Mouse (Mus musculus) heart, adult 2 months (tissue): ENCODE measurements at regions not wholly inside any gene's neighbourhood (a gene's known extent, or its start where the extent isn't known, plus 50 kb on each side); places are given as distances from the start of the nearest gene placed in this dataset.

Experiments used
- DNase-seq, 2 experiments: peaks; one replicate each; pipeline ENCODE4 v3.0.0; 2021
- H3K27ac ChIP-seq: fragments of 200-600 bp; 2 replicates; pipeline ENCODE4 v1.8.1; 2022
- H3K27me3 ChIP-seq: fragments of 200-500 bp; 2 replicates; pipeline ENCODE4 v1.6.1; 2012; ENCODE audit warnings: mild to moderate bottlenecking, low read length, inconsistent platforms, mixed read lengths; ENCODE audit not compliant: control insufficient read depth, insufficient read depth
- H3K36me3 ChIP-seq: fragments of 200-500 bp; 2 replicates; pipeline ENCODE4 v1.6.1; 2012; ENCODE audit warnings: low read length, inconsistent platforms; ENCODE audit not compliant: control insufficient read depth, insufficient read depth
- H3K4me1 ChIP-seq: fragments of 200-500 bp; 2 replicates; pipeline ENCODE4 v1.6.1; 2011; ENCODE audit warnings: low read length; ENCODE audit not compliant: control insufficient read depth, insufficient read depth
- H3K4me3 ChIP-seq: fragments of 200-600 bp; 2 replicates; pipeline ENCODE4 v1.8.1; 2022
- H3K79me2 ChIP-seq: fragments of 200-500 bp; replicated peaks from 2 replicates; pipeline ENCODE4 v1.6.1; 2012; ENCODE audit warnings: mild to moderate bottlenecking, inconsistent platforms, low read length, moderate library complexity, mixed read lengths; ENCODE audit not compliant: control insufficient read depth, insufficient read depth
- H3K9ac ChIP-seq: fragments of 200-500 bp; 2 replicates; pipeline ENCODE4 v1.6.1; 2012; ENCODE audit warnings: low read depth, mild to moderate bottlenecking, control low read depth, inconsistent platforms, low read length, mixed read lengths
- CTCF ChIP-seq: fragments of 200-600 bp; IDR thresholded peaks from 2 replicates; pipeline ENCODE4 v1.8.1; 2022; ENCODE audit warnings: antibody characterized with exemption, mild to moderate bottlenecking, moderate library complexity
- EP300 ChIP-seq: fragments of 200-500 bp; IDR thresholded peaks from 2 replicates; pipeline ENCODE4 v1.6.1; 2011; ENCODE audit warnings: low read depth, low read length, control low read depth; ENCODE audit not compliant: insufficient read depth
- POLR2A ChIP-seq: fragments of 200-500 bp; IDR thresholded peaks from 2 replicates; pipeline ENCODE4 v1.6.1; 2011; ENCODE audit warnings: mild to moderate bottlenecking, low read depth, low read length, control low read depth; ENCODE audit not compliant: insufficient read depth
- WGBS: fragments of 180-500 bp; shearing (Covaris S2); methylation state at CpG from one replicate; pipeline ENCODE4 v1.1.7; 2018; 5-methylcytosine and 5-hydroxymethylcytosine counted together
- intact Hi-C: fragments of 180-260 bp; cut with DNase I; formaldehyde crosslinking; loops from one replicate; pipeline ENCODE4 v1.15.1; 2025

GRCm38 (mm10) chr1:177591742-177592141 lies 137.9 kb upstream of the 1700016C15Rik start:
- DNase-seq, result no peak
- Histone ChIP-seq H3K36me3 (no peaks in the 10 kb centered on the region), H3K9ac (no peak overlapping the region)

GRCm38 (mm10) chr1:177592337-177592736 lies 137.3 kb upstream of the 1700016C15Rik start:
- Histone ChIP-seq H3K9ac (no peak overlapping the region), H3K27ac (no peak overlapping the region), H3K4me1 (no peaks in the 10 kb centered on the region), H3K79me2 (no peaks in the 10 kb centered on the region), H3K27me3 (no peaks in the 10 kb centered on the region), H3K36me3 (no peaks in the 10 kb centered on the region), H3K4me3 (no peak overlapping the region)
- TF ChIP-seq CTCF (no peak), POLR2A (no peak), EP300 (no peak)
- intact Hi-C loops, result no loop called here
- 80% methylated on average over 9 of the region's 9 CpGs for WGBS
- DNase-seq, result no peak

More at GRCm38 (mm10) chr1:177591742-177592141, 137.9 kb upstream of the 1700016C15Rik start:
- 90% methylated on average over 3 of the region's 3 CpGs for WGBS
- intact Hi-C loops, result no loop called here
- H3K27me3 ChIP-seq, result no peaks in the 10 kb centered on the region
- TF ChIP-seq EP300, result no peak
- no peak for TF ChIP-seq CTCF
- TF ChIP-seq POLR2A, result no peak
- H3K4me3 ChIP-seq, result no peak overlapping the region
- H3K79me2 ChIP-seq, result no peaks in the 10 kb centered on the region
- no peak overlapping the region for H3K27ac ChIP-seq
- H3K4me1 ChIP-seq, result no peaks in the 10 kb centered on the region

- TF ChIP-seq CTCF, result no peak
- TF ChIP-seq POLR2A, result no peak
- TF ChIP-seq EP300, result no peak
- H3K9ac ChIP-seq, result no peak overlapping the region
- H3K36me3 ChIP-seq, result no peaks in the 10 kb centered on the region
- no peaks in the 10 kb centered on the region for H3K4me1 ChIP-seq
- H3K79me2 ChIP-seq, result no peaks in the 10 kb centered on the region
- H3K27ac ChIP-seq, result no peak overlapping the region
- H3K27me3 ChIP-seq, result no peaks in the 10 kb centered on the region
- intact Hi-C loops, result no loop called here
- DNase-seq, result no peak
- no peak overlapping the region for H3K4me3 ChIP-seq
- 88% methylated on average over 13 of the region's 13 CpGs for WGBS
These were observed 135.3 kb upstream of the 1700016C15Rik start for GRCm38 (mm10) chr1:177594341-177594740.

GRCm38 (mm10) chr1:177595326-177595914 lies 134.2 kb upstream of the 1700016C15Rik start:
- no peak for DNase-seq
- Histone ChIP-seq H3K9ac (no peak overlapping the region), H3K4me1 (no peaks in the 10 kb centered on the region), H3K4me3 (no peak overlapping the region), H3K27ac (no peak overlapping the region), H3K27me3 (no peaks in the 10 kb centered on the region), H3K36me3 (no peaks in the 10 kb centered on the region), H3K79me2 (no peaks in the 10 kb centered on the region)
- 72% methylated on average over 7 of the region's 7 CpGs for WGBS
- no peak for TF ChIP-seq POLR2A
- no peak for TF ChIP-seq CTCF
- no peak for TF ChIP-seq EP300
- intact Hi-C loops, result no loop called here

- intact Hi-C loops, result no loop called here
- H3K4me1 ChIP-seq, result no peaks in the 10 kb centered on the region
- no peak overlapping the region for H3K9ac ChIP-seq
- no peaks in the 10 kb centered on the region for H3K27me3 ChIP-seq
- TF ChIP-seq EP300 (no peak), POLR2A (no peak), CTCF (no peak)
- H3K4me3 ChIP-seq, result no peak overlapping the region
- 78% methylated on average over 4 of the region's 4 CpGs for WGBS
- no peaks in the 10 kb centered on the region for H3K36me3 ChIP-seq
- no peaks in the 10 kb centered on the region for H3K79me2 ChIP-seq
- H3K27ac ChIP-seq, result no peak overlapping the region
- no peak for DNase-seq
These were observed 132.6 kb upstream of the 1700016C15Rik start for GRCm38 (mm10) chr1:177597036-177597435.

GRCm38 (mm10) chr1:177605353-177605969 lies 124.2 kb upstream of the 1700016C15Rik start:
- no peaks in the 10 kb centered on the region for H3K27me3 ChIP-seq
- DNase-seq, result no peak
- peaks cover 6% of the 10 kb centered on the region for H3K4me1 ChIP-seq
- H3K36me3 ChIP-seq, result no peaks in the 10 kb centered on the region
- no peak overlapping the region for H3K9ac ChIP-seq
- no peak for TF ChIP-seq EP300
- TF ChIP-seq POLR2A, result no peak
- TF ChIP-seq CTCF, result no peak
- H3K4me3 ChIP-seq, result no peak overlapping the region
- H3K79me2 ChIP-seq, result no peaks in the 10 kb centered on the region
- no peak overlapping the region for H3K27ac ChIP-seq
- intact Hi-C loops, result loop anchor here (5.0 kb wide), 1 partner anchor 73 kb away; no protein-coding TSS in a partner anchor
- 33% methylated on average over 6 of the region's 6 CpGs for WGBS
